Mouse (Mus musculus): Measurements from ENCODE around the gene B3gnt7.

The B3gnt7 gene

DNA sequence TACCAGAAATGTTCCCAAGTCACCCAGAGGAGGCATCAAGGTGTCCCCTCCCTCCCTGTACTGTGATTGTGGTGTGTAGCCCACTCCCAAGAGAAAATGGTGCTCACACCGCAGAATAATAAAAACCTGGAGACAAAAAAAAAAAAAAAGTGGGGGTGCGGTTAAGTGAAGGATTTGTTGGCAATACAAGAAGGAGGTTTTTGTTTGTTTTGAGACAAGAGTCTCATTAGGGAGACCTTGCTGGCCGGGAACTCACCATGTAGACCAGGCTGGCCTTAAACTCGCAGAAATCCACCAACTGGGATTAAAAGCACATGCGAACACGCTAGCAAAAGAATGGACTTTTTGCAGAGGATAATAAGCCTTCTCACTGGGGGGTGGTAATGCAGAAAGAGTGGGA, at the start of gene B3gnt7:
B3gnt7 (plus strand) TSS at position 301 of the 400 bp plus-strand sequence.
- DNase-seq (ENCODE audit: low read depth, low spot score): no peak

DNA sequence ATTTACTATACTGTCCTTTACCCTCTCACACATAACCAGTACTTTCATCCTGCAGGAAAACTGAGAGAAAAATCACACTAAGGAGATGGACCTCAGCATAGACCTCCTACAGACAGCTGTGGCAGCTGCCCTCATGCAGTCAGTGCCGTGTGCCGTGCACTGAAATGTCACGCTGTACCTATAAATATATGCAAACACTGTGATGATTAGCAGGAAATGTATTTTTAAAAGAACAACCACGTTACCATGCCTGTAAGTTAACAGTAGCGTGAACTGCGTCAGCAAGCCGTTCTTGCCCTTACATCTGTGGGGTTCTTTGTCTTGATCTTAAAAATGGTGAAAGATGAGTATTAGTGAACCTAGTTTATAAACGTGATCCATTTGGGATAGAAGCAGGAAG, 49.2 kb upstream of the B3gnt7 start:
- no peak for DNase-seq (ENCODE audit: low read depth, low spot score)

DNA sequence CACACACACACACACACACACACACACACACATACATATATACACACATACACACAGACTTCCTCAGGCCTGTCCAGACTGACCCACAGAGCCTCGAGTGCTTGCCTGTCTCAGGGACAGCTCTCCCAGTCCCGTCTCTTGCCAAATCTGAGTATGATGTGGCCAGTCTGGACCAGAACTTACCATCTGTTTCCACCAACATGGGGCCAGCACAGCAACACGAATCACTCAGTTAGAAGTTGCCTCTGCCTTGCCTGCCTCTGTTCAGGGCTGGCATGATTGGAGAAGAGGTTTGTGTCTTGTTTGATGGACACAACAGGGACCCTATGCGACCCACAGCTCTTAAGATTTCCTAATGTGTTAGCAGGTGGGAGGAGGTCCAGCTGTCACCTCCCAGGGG, 46.3 kb upstream of the B3gnt7 start:
- peak; percentile 74 for DNase-seq (ENCODE audit: low read depth, low spot score)

DNA sequence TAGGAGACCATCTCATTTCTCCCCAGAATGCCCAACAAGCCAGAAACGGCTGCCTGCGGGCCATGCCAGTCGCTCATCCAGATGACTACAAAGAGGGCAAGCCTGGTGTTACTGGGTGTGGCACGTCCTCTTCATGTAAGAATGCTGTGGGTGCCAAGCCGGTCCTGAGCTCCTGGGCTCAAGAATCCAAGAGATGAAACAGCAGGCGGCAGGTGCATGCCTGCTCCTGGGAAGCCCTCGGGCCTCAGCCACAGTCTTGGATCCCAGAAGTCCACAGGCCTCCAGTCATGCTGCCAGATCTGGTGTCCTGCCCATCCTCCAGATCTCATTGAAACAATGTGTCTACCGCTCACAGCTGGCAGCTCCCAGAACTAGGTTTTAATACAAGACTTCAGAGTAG, 45.4 kb upstream of the B3gnt7 start:
- no peak for DNase-seq (ENCODE audit: low read depth, low spot score)

DNA sequence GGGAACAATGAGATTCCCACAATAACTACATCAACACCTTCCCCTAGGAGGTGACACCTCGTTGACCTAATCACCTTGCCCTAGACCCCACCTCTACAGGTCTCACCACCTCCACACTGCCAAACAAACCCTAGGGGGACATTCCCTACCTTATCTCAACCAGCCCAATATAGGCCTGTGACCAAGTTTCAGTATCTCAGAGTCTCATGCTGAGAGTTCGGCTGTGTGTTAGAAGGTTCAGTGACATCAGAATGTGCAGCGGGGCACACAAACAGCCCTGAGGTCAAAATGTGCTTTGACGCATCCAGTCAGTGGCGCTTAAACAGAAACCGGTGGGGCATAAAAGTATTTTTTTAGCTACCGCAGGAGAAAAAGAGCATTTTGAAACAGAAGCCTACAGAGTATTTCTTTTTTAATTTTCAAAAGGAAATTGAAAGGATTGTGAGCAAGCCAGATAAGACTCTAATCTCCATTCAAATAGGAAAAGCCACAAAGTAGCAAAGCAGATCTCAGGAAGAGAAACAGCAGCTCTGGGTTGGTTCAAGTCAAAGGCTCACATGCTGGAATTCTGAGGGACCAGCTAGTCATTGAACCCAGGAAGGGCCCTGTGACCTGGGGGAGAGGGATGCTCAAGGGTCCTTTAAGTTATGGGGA, 44.3 kb upstream of the B3gnt7 start:
- DNase-seq (ENCODE audit: low read depth, low spot score): no peak

DNA sequence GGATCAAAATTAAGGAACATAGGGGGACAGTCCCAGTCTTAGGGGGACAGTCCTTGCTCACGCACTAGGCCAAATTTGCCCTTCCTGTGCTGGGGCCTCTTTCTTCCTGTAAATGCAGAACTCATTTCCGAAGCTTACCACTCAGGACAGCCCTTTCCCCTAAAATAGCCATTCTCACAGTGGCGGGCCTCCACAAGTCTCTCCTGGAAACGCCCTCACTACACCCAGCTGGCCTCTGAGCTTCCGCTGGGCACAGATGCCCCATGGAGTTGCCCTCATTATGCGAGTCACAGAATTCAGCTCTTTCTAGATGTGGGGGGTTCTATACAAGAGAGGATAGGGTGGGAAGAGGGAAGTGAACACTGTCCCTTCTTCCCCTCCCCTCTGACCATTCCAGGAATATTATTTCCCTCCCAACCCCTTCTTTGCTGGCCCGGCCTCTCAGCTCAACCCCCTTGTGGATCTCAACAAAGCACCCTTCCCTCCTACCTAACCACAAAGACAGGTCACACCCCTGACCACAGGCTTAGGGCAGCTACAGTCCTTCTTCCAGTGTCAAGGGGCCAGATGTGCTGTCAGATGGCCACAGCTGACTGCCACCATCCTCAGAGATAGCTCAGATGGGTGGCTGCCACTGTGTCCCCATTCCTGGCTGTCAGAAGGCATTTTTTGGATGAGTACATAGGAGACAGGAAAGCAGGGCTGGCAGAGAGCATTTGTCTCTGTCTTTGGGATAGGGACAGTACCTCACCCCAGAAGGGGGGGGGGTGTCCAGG, 38.9 kb upstream of the B3gnt7 start:
- DNase-seq (ENCODE audit: low read depth, low spot score): no peak

DNA sequence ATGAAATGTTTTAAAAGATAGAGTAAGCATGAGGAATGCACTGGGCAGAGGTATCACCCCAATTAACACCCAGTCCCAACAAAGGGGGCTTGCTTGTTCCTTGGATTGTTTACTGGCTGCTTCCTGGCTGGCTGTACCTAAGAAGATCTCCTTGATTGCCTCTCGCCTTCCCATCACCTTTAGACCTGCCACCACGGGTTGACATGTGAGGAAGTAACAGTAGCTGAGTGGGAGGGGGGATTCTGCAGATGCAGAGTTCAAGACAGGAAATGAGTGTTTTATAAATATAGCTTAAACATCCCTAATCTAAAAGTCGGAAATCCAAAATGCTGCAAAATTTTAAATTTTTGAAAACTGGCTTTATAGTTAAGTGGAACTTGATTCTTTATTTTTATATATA, 37.6 kb upstream of the B3gnt7 start:
- DNase-seq (ENCODE audit: low read depth, low spot score): no peak

DNA sequence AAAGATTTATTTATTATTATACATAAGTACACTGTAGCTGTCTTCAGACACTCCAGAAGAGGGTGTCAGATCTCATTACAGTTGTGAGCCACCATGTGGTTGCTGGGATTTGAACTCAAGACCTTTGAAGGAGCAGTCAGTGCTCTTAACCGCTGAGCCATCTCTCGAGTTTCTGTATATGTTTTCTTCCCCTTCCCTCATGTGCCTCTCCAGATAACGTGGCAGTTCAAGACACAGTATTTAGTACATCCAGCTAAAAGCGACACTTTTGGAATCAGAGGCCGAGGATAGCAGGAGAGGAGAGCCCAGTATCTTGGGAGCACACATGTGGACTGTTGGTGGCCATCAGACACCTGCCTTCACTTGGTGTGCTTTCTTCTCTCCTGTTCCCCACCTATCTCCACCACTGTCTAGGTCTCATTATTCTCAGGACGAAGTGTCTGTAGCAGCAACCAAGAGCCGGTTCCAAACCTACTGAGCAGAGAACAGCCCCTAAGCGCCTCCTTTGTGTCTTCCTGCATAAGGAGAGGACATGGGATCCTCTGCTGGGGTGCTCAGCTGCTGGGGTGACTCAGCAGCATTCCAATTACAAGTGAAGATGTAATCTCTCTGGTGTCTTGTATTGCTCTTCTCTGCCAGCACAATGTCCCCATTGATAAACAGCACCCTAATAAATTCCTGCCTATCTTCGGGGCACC, 34.0 kb upstream of the B3gnt7 start:
- peak; percentile 25 for DNase-seq (ENCODE audit: low read depth, low spot score)

DNA sequence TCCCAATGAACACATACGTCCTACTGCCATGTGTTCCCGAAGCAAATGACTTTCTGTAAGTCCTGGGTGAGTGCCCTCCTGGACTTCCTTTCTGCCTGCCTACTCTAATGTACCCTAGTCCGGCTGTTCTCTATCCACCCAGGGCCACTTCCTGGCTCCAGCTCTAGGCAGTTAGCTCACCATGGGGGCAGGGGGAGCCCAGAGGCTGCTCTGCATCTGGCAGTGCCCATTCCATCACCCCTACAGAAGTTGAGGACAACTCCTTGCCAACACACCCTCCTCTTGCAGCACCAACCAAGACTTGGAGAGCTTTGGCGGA, 33.5 kb upstream of the B3gnt7 start:
- DNase-seq (ENCODE audit: low read depth, low spot score): no peak

DNA sequence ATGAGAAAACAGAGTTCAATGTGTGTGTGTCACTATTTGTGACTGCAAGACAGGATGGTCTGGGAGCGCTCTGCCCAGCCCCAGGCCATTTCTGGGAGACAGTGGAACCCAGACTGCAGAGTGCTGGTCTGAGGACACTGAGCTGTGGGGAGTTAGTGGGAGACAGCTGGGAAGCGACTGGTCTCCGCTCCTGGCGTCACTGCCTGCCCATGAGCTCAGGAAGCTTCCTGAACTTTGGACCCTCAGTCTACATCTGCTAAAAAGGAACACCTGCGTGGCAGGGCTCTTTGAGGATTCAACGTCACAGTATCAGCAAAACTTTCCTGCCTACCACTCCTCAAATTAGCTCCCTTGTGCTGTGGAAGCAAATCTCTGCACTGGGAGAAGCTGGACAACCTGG, 30.9 kb upstream of the B3gnt7 start:
- no peak for DNase-seq (ENCODE audit: low read depth, low spot score)

DNA sequence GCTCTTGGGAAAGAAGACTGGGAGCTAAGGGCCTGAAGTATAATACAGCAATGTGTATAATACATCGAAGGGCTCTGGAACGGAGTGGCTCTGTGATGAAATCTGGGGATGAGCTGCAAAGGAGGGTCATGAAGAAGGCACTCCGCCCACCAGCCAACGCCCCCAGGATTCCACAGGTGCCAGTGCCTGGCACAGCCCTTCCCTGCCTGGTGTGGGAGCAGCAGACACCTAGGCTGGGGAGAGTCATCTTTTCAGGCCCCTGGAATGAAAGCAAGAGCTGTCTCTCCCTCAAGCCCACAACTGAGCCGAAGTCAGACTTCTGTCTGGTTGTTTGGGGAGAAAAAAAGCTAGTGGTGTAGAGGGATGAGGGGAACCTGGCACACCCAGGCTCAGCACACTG, 25.6 kb upstream of the B3gnt7 start:
- DNase-seq (ENCODE audit: low read depth, low spot score): no peak

DNA sequence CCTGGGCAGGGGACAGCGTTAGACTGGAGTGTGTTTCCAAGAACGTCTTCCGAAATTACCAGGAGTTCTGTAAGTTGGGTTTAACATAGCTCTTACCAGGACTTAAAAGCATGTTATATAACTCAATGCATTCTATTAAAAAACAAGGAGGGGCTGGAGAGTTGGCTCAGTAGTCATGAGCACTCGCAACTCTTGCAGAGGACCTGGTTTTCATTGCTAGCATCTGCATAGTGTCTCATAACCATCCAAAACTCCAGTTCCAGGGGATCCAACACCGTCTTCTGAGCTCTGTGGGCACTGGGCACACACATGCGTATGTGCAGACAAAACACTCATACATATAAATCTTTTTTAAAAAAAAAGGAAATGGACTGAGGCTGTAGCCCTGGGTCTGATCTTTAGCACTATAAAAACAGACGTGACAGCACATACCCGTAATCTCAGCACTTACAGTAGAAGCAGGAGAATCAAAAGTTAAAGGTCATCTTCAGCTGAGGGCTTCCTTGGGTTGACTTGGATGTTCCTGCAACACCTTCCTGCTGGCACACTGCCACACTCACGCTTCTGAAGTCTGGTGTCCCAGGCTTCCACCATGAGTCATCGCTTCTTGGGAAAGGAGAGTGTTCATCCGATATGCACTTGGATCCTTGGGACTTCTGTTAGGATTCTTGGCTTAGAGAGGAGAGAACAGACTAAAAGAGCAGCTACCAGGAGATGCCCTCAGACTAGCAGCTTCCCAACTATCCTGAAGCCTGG, 20.7 kb upstream of the B3gnt7 start:
- peak; percentile 84 for DNase-seq (ENCODE audit: low read depth, low spot score)

DNA sequence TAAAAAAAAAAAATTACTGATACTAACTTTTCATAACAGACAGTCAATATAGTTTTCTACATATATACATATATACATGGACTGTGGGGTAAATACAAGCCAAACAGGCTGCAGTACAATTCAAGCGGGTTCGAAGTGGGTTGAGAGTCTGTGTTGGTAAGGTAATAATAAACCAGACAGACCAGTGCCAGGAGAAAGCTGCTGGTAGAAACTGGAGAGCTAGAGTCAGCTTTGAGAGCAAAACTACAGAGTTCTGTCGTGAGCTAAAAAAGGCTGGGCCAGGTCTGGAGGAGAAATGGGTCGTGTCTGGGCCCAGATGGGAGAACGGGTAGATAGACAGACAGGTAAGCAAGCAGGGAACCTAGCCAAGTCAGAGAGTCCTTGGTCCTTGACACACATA, 18.5 kb upstream of the B3gnt7 start:
- no peak for DNase-seq (ENCODE audit: low read depth, low spot score)

DNA sequence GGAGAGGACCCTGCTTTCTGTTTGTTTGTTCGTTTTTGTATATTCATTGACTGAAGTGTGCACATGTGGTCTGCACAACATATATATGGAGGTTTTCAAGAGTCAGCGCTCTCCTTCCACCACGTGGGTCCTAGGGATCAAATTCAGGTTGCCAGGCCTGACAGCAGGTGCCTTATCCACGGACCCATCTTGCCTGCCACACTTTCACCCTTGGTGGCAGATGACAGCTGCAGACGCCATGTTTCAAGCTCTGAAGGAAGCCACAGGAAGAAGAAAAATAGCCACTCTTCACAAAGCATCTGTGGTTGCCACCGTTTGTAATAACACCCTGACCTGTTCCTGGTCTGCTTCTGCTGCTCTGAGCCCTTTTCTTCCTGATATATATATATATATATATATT, 17.3 kb upstream of the B3gnt7 start:
- DNase-seq (ENCODE audit: low read depth, low spot score): no peak

DNA sequence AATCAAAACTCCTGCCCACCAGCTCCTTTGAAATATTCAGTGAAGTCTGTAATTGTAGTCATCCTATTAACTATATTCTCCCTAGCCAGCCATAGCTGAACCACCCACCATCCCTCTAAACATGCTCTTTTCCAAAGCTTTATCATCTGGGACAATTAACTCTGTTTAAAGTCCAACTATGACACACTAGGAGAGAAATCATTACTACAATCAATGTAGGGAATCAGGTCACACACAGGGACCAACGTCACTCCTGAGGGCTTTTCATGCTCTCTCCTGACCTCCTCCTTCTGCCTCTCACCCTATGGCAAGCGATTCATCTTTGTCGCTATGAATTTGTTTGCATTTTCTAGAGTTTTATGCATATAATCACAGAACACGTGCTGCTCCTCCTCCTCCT, 15.2 kb upstream of the B3gnt7 start:
- DNase-seq (ENCODE audit: low read depth, low spot score): no peak

DNA sequence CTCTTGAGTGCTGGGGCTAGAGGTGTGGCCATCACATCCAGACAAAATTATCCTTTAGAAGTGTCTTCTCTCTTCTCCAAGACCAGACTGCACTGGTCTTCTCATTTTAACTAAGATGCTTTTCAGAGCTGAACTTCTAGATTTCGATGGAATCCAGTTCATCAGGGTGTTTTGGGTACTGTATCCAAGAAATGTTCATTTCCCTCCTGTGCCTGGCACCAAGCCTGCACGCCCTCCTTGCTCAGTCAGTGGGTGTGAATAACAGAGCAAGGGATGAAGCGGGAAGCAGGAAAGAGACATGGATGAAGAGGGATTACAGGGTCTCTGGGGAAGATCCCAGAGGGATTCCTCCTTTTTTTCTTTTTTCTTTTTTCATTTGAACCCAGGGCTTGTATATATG, 12.2 kb upstream of the B3gnt7 start:
- DNase-seq (ENCODE audit: low read depth, low spot score): peak; percentile 18

DNA sequence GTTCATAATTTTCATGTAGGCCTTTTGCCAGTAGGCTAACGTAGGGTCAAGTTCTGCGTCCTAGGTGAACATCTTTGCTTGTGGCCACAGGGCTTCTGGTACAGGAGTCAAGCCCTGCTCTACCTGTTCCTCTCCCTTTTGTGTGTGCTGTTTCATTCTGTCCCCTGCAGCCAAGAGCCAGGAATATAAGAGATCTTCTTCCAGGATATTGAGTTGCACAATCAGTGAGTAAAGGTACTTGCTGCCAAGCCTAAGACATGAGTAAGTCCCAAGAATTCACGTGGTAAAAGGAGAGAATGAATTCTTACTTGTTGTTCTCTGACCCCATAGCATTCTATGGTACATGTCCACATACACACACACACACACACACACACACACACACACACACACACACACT, 9.5 kb upstream of the B3gnt7 start:
- DNase-seq (ENCODE audit: low read depth, low spot score): no peak

DNA sequence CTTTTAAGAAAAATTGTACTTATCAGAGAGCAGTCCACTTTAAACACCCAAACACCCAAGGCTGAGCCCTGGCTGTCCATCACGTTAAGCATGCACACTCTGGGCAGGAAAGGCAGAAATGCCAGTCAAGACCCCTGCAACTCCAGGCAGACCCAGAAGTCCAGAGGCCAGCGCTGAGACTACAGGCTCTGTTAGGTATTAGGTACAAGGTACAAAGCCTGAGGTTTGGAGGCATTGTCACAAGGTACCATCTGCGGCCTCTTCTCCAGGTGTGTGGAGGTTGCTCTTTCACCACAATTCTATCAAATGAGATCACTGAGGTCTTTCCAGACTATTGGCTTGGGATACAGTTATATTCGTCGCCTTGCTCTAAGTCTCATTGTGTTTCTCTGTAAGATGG, 8.8 kb upstream of the B3gnt7 start:
- DNase-seq (ENCODE audit: low read depth, low spot score): no peak

DNA sequence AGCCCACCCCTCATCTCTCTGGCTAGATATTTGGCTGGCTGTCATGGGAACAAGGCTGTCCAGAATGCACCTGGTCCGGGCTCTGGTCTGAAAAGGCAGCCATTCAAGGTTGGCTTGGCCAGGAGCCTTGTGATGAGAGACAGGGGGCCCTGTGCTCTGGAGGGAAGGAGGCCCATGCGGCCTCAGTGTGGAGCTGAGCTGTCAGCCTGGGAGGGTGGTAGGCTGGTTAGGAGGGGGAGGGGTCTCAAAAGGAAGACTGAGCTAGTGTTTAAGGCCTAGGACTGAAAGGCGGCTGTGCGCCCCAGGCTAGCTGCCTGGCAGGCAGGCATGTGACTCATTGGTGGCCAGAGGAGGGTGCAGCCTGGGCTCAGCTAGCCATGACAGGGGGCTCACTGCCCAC, 8.2 kb upstream of the B3gnt7 start:
- peak; percentile 25 for DNase-seq (ENCODE audit: low read depth, low spot score)

DNA sequence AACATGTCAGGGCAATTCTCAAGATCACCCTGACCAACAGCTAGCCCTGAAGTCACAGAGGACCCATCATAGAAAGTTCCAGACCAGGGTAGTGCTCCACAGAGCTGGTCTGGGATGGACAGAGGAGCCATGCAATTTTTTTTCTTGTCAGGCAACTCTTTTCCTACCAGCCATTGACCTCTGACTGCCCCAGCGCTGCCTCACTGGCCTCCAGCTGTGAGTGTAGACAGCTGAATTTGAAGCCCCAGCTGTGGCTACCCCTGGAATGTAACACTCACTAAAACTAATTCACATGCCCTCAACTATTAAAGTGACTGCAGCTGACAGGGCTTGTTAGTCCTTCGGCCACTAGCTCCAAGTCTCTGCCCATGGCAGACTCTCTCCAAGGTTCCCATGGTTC, 2.5 kb upstream of the B3gnt7 start:
- no peak for DNase-seq (ENCODE audit: low read depth, low spot score)

DNA sequence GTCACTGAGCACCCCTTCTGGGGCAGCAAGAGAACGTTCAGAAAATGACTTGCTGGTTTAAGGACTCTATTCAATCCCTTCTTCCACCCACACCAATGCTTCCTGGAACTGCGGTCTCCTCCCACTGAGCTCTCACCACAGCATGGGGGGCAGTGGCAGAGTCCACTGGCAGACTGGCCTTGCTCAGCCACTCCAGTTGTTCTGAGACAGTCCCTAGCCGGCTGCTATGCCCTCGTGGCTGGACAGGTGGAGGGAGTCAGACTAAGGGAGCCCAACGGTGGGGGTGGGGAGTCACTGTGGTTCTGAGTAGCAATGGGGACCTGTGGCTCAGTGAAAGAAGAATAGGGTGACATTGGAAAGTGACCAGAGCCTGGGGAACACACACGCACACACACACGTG, 1.9 kb upstream of the B3gnt7 start:
- DNase-seq (ENCODE audit: low read depth, low spot score): no peak
